Comparison of ENCODE assay signal across 8 mouse cellular contexts in genomic region chr13:54694348-54695060, GRCm38 (mm10). TPM values are rescaled to one million over a fixed set of nuclear protein-coding genes. Genes with fewer than 3 reads are reported as not detected.
DNase-seq lines count a peak whose midpoint lies in the region; ATAC-seq and TF ChIP-seq lines count a peak whose summit lies in the region.

No protein-coding gene starts in this region.

- peak overlapping the region; percentile 95 for H3K27ac ChIP-seq in CH12.LX (ENCODE audit: insufficient read depth, low read depth)
- peak overlapping the region; percentile 97 for H3K27ac ChIP-seq in cerebellum, adult 2 months (ENCODE audit: insufficient read depth, low read length)
- peak overlapping the region; percentile 93 for H3K27ac ChIP-seq in heart, adult 2 months
- H3K27ac ChIP-seq in lung, embryonic 15.5 days: peak overlapping the region; percentile 93

- H3K9ac ChIP-seq in CH12.LX (ENCODE audit: insufficient read depth, low read depth): peak overlapping the region; percentile 91
- peak overlapping the region; percentile 68 for H3K9ac ChIP-seq in heart, adult 2 months (ENCODE audit: low read depth, low read length)
- peak overlapping the region; percentile 50 for H3K9ac ChIP-seq in lung, embryonic 15.5 days

- TF ChIP-seq EP300 in CH12.LX (IDR thresholded peaks at IDR 0.05; ENCODE audit: low read length): no peak
- no peak for TF ChIP-seq EP300 in heart, adult 2 months (IDR thresholded peaks at IDR 0.05; ENCODE audit: insufficient read depth, low read depth, low read length)

- dilution Hi-C loops in CH12.LX (cut with MboI; ENCODE audit: extremely low pct_ligation_motif_present, extremely low pct_unique_long_range_greater_than_20kb, low sequenced_read_pairs): no loop called here

- peak; percentile 92 for TF ChIP-seq POLR2A in CH12.LX (IDR thresholded peaks at IDR 0.05; ENCODE audit: low read depth, low read length)
- peak; percentile 58; the same call in 1 of the 2 replicates for TF ChIP-seq POLR2A in cerebellum, adult 2 months (IDR thresholded peaks at IDR 0.05; ENCODE audit: borderline replicate concordance, insufficient read depth, low read length)
- TF ChIP-seq POLR2A in heart, adult 2 months (IDR thresholded peaks at IDR 0.05; ENCODE audit: insufficient read depth, low read depth, low read length): peak; percentile 54; the same call in 1 of the 2 replicates

- in situ Hi-C loops in CH12.LX (cut with MboI; ENCODE audit: low pct_ligation_motif_present, low pct_unique_long_range_greater_than_20kb, low sequenced_read_pairs): no loop called here

- H3K4me1 ChIP-seq in CH12.LX (ENCODE audit: control insufficient read depth in 1 of 2, insufficient read depth in 2 of 2): peaks cover 12 to 34% of the 10 kb centered on the region in 2 experiments
- H3K4me1 ChIP-seq in cerebellum, adult 2 months (ENCODE audit: control insufficient read depth, insufficient read depth, low read length): peaks cover 11% of the 10 kb centered on the region
- H3K4me1 ChIP-seq in heart, adult 2 months (ENCODE audit: control insufficient read depth, insufficient read depth, low read length): peaks cover 12% of the 10 kb centered on the region
- peaks cover 31% of the 10 kb centered on the region for H3K4me1 ChIP-seq in lung, embryonic 15.5 days

- intact Hi-C loops in heart, adult 2 months (cut with DNase I): loop anchor here (5.0 kb wide), 1 partner anchor 227 kb away; the partner anchor contains the start of gene Thoc3

- H3K9me3 ChIP-seq in CH12.LX (replicated peaks; ENCODE audit: low read length): no peaks in the 10 kb centered on the region
- H3K9me3 ChIP-seq in lung, embryonic 15.5 days: no peaks in the 10 kb centered on the region

- H3K36me3 ChIP-seq in CH12.LX (replicated peaks in 1 of 2; ENCODE audit: control insufficient read depth in 1 of 2, insufficient read depth in 1 of 2, low read length in 1 of 2): peaks cover 0 to 8% of the 10 kb centered on the region in 2 experiments
- H3K36me3 ChIP-seq in heart, adult 2 months (ENCODE audit: control insufficient read depth, insufficient read depth, low read length): no peaks in the 10 kb centered on the region
- no peaks in the 10 kb centered on the region for H3K36me3 ChIP-seq in lung, embryonic 15.5 days

- TF ChIP-seq RAD21 in CH12.LX (IDR thresholded peaks at IDR 0.05; ENCODE audit: low read depth, low read length): no peak

- H3K4me3 ChIP-seq in CH12.LX (replicated peaks in 1 of 3; ENCODE audit: low read depth in 2 of 3, low read length in 2 of 3, poor library complexity in 1 of 3): peak overlapping the region; percentile 66 to 97 (median 91)
- peak overlapping the region; percentile 83 for H3K4me3 ChIP-seq in cerebellum, adult 2 months (replicated peaks; ENCODE audit: insufficient read depth, low read depth, low read length)
- H3K4me3 ChIP-seq in heart, adult 2 months: peak overlapping the region; percentile 70
- H3K4me3 ChIP-seq in lung, embryonic 15.5 days: peak overlapping the region; percentile 96

- DNase-seq in 3T3-L1 (ENCODE audit: low read depth, low spot score) (peak; percentile 86), CH12.LX (ENCODE audit: extremely low read depth) (peak; percentile 81), adipocyte (ENCODE audit: low spot score) (no peak)
- no peak for DNase-seq in cerebellum, adult 2 months
- peak in 1 of 2 experiments; percentile 94 for DNase-seq in heart, adult 2 months
- peak; percentile 90 to 93 for DNase-seq in kidney, adult 8-10 months
- DNase-seq in spleen, adult 12 weeks (ENCODE audit: low spot score): peak; percentile 87

- peak; percentile 78 for ATAC-seq in lung, embryonic 15.5 days (ENCODE audit: borderline replicate concordance, extremely low read depth, low FRiP score, low TSS enrichment)

- H3K27me3 ChIP-seq in CH12.LX (replicated peaks): peaks cover 17% of the 10 kb centered on the region
- H3K27me3 ChIP-seq in cerebellum, adult 2 months (ENCODE audit: control insufficient read depth, insufficient read depth, low read length): no peaks in the 10 kb centered on the region
- H3K27me3 ChIP-seq in heart, adult 2 months (ENCODE audit: control insufficient read depth, insufficient read depth, low read length): no peaks in the 10 kb centered on the region
- H3K27me3 ChIP-seq in lung, embryonic 15.5 days: no peaks in the 10 kb centered on the region

- TF ChIP-seq CTCF in CH12.LX (conservative IDR thresholded peaks at IDR 0.05 in 1 of 2, IDR thresholded peaks at IDR 0.05 in 1 of 2; ENCODE audit: low read depth in 2 of 2, low read length in 2 of 2): no peak
- no peak for TF ChIP-seq CTCF in cerebellum, adult 2 months (IDR thresholded peaks at IDR 0.05; ENCODE audit: borderline replicate concordance, insufficient read depth, low read depth, low read length)
- no peak for TF ChIP-seq CTCF in heart, adult 2 months (IDR thresholded peaks at IDR 0.05)

- WGBS in cerebellum, adult 2 months: 15% methylated on average over 26 of the region's 26 CpGs
- WGBS in heart, adult 2 months: 13% methylated on average over 26 of the region's 26 CpGs
- 11% methylated on average over 26 of the region's 26 CpGs for WGBS in lung, embryonic 15.5 days

- peak overlapping the region; percentile 78 for H3K4me2 ChIP-seq in CH12.LX (ENCODE audit: insufficient read depth, low read depth, poor library complexity, severe bottlenecking)
- peak overlapping the region; percentile 63 for H3K4me2 ChIP-seq in lung, embryonic 15.5 days

- H3K79me2 ChIP-seq in CH12.LX (replicated peaks; ENCODE audit: control insufficient read depth, extremely low read depth, insufficient read depth, poor library complexity, severe bottlenecking): peaks cover 11% of the 10 kb centered on the region
- H3K79me2 ChIP-seq in heart, adult 2 months (replicated peaks; ENCODE audit: control insufficient read depth, insufficient read depth, low read length): no peaks in the 10 kb centered on the region

TF ChIP-seq in CH12.LX, 34 proteins besides CTCF, POLR2A, EP300 and RAD21:
- TF ChIP-seq ZKSCAN1 (IDR thresholded peaks at IDR 0.05; ENCODE audit: borderline replicate concordance, low read depth, low read length): no peak
- TF ChIP-seq CHD2 (IDR thresholded peaks at IDR 0.05; ENCODE audit: low read length): peak; percentile 62
- TF ChIP-seq GABPA (IDR thresholded peaks at IDR 0.05; ENCODE audit: insufficient replicate concordance, low read depth, low read length): peak; percentile 66; the same call in 1 of the 2 replicates
- TF ChIP-seq NELFE (IDR thresholded peaks at IDR 0.05; ENCODE audit: low read depth, low read length): peak; percentile 80
- TF ChIP-seq E2F4 (IDR thresholded peaks at IDR 0.05; ENCODE audit: insufficient replicate concordance, low read depth, low read length): 0 out of 2 replicates have a peak, but pooled peaks have one; percentile 22
- peak; percentile 96; the same call in 1 of the 2 replicates for TF ChIP-seq KAT2A (IDR thresholded peaks at IDR 0.05; ENCODE audit: insufficient replicate concordance, low read length)
- no peak for TF ChIP-seq CHD1 (IDR thresholded peaks at IDR 0.05; ENCODE audit: low read depth, low read length)
- peak; percentile 49; the same call in 1 of the 2 replicates for TF ChIP-seq TCF12 (IDR thresholded peaks at IDR 0.05; ENCODE audit: low read depth, low read length)
- peak; percentile 95 for TF ChIP-seq HCFC1 (IDR thresholded peaks at IDR 0.05; ENCODE audit: low read depth, low read length)
- TF ChIP-seq SMC3 (IDR thresholded peaks at IDR 0.05; ENCODE audit: low read depth, low read length): no peak
- TF ChIP-seq TBP (conservative IDR thresholded peaks at IDR 0.05; ENCODE audit: low read depth, low read length): 0 out of 2 replicates have a peak, but pooled peaks have one; percentile 40
- TF ChIP-seq ZMIZ1 (IDR thresholded peaks at IDR 0.05; ENCODE audit: low read depth, low read length): peak; percentile 81; the same call in 1 of the 2 replicates
- no peak for TF ChIP-seq ZNF384 (IDR thresholded peaks at IDR 0.05; ENCODE audit: low read depth, low read length)
- TF ChIP-seq ELF1 (IDR thresholded peaks at IDR 0.05; ENCODE audit: low read depth, low read length): peak; percentile 71

RNA-seq across cellular contexts. Expression of gene Rnf44, which starts 0.8 kb away (rescaled TPM):
- total RNA-seq in CH12.LX (2012; rRNA removed) (12.3 TPM in 2 replicates), CH12.LX (2014; rRNA removed) (5.6 and 6.7 TPM in 2 replicates)
- polyA plus RNA-seq in CH12.LX (2012; ENCODE audit: insufficient read length, low read depth): 32.5 and 38.1 TPM in 2 replicates
- 91.5 and 99.5 TPM in 2 replicates for polyA plus RNA-seq in cerebellum, adult 2 months (2012; rRNA removed)
- 10 to 100 TPM; 51.6 to 54.6 TPM for total RNA-seq in heart, adult 2 months (2021)
- polyA plus RNA-seq in heart, adult 2 months (2012; rRNA removed): 69.2 and 94.5 TPM in 2 replicates
- polyA plus RNA-seq in lung, embryonic 15.5 days (2015; fragmentation: Nextera tagmentation; extraction: Ambion mirVana): 52.2 and 53.0 TPM in 2 replicates

RNA-seq across cellular contexts. Expression of gene Cdhr2, which starts 6.8 kb away (rescaled TPM):
- total RNA-seq in CH12.LX (2012; rRNA removed) (not detected in 2 replicates), CH12.LX (2014; rRNA removed) (not detected in 2 replicates)
- polyA plus RNA-seq in CH12.LX (2012; ENCODE audit: insufficient read length, low read depth): not detected in 2 replicates
- 0.16 and 0.23 TPM in 2 replicates for polyA plus RNA-seq in cerebellum, adult 2 months (2012; rRNA removed)
- not detected for total RNA-seq in heart, adult 2 months (2021)
- polyA plus RNA-seq in heart, adult 2 months (2012; rRNA removed): 0.04 TPM in 1 of 2 replicates, not detected in the other
- polyA plus RNA-seq in lung, embryonic 15.5 days (2015; fragmentation: Nextera tagmentation; extraction: Ambion mirVana): 0.10 and 0.13 TPM in 2 replicates

RNA-seq across cellular contexts. Expression of gene Gprin1, which starts 55.2 kb away (rescaled TPM):
- total RNA-seq in CH12.LX (2012; rRNA removed) (not detected in 2 replicates), CH12.LX (2014; rRNA removed) (not detected in 2 replicates)
- polyA plus RNA-seq in CH12.LX (2012; ENCODE audit: insufficient read length, low read depth): not detected in 2 replicates
- polyA plus RNA-seq in cerebellum, adult 2 months (2012; rRNA removed): 41.4 and 45.4 TPM in 2 replicates
- total RNA-seq in heart, adult 2 months (2021): not detected
- polyA plus RNA-seq in heart, adult 2 months (2012; rRNA removed): 0.03 TPM in 1 of 2 replicates, not detected in the other
- 0.24 and 0.42 TPM in 2 replicates for polyA plus RNA-seq in lung, embryonic 15.5 days (2015; fragmentation: Nextera tagmentation; extraction: Ambion mirVana)

Comparison
In these comparisons a context has a peak if more than half of its experiments do, and no peak if none do; other contexts are left out.
1. DNase-seq: peak in 3T3-L1 (single experiment), CH12.LX (single experiment), kidney, adult 8-10 months (2 of 2) and spleen, adult 12 weeks (single experiment); none in cerebellum, adult 2 months (0 of 2) and adipocyte (single experiment).
2. RNA of gene Gprin1, which starts 55.2 kb away (polyA plus RNA-seq): 41.4 to 45.4 TPM in cerebellum, adult 2 months; 0.24 to 0.42 TPM in lung, embryonic 15.5 days, not detected in CH12.LX and 0.03 TPM in heart, adult 2 months; every median in the first group is over 10 times any median in the second.
3. Peak in every context shown above with its lines, with median percentiles within 50 percentile points of each other: H3K27ac ChIP-seq, H3K4me3 ChIP-seq, H3K9ac ChIP-seq and POLR2A ChIP-seq.